Mouse (Mus musculus): ENCODE results near the gene Gabrd.

DNA sequence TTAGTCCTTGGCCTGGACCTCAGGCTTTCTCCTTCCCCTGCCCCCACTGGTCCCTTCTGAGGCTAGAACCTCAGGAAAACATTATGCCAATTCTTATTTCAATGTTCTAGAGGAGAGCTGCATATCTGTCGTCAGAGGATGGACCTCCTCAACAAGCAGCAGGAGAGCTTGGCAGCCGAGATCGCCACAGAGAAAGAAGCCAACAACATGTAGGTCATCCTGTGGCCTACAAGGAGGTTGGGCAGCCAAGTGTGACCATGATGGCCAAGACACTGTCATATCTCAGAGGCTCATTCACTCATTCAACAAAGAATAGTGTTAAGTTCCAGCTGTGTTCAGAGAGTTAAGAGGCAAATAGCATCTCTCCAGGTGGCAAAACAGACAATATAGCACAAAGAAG is 22.2 kb upstream of the Gabrd start:
- TF ChIP-seq POLR2A (IDR thresholded peaks at IDR 0.05; ENCODE audit: borderline replicate concordance, extremely low read depth, low read depth, low read length) (no peak), CTCF (IDR thresholded peaks at IDR 0.05; ENCODE audit: insufficient read depth, low read length) (no peak)

Measured in lung, adult 2 months (tissue).